Mouse (Mus musculus) cerebellum, postnatal 36 days (tissue): Measurements from ENCODE around the gene Mettl24.

Experiments
- DNase-seq, 2 experiments: peaks; one replicate each; pipeline ENCODE4 v3.0.0; 2021 to 2022; ENCODE audit warnings: mixed read lengths in 2 of 2

Mettl24 gene

DNA sequence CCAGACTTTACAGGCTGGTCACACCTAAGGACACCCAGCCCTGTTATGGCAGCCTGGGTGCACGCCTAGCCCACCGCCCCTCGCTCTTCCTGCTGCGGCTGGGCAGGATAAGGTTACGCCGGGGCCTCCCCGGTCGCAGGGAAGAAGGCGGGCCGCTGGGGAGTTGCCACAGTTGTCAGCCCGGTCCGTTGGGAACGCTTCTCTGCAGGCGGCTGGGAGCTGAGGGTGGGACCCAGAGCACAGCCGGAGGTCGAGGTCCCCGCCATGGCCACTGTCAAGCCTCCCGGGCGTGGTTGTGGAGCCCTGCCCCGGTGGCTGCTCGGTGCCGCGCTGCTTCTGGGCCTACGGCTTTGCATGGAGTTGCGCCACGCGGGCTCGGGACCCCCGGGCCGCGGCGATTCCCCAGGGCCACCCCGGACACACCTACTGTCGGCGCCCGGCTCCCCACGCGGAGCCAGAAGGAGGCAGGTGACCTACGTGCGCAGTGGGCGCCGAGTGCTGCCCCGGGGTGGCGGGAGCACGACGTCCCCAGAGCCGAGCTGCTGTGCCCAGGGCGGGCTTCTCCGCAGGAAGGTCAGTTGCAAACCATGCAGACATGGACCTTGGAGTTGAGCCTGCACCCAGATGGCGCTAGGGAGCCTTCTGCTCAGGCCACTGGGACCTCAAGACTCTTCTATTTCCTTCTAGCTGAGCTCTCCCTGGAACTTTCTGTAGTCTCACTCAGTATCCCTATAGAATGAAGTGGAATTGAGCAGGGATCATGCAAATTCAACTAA lies at the start of gene Mettl24:
Gene Mettl24 (plus strand): TSS at position 191 of the 776 bp plus-strand sequence.
- DNase-seq, result peak; percentile 80 to 81

DNA sequence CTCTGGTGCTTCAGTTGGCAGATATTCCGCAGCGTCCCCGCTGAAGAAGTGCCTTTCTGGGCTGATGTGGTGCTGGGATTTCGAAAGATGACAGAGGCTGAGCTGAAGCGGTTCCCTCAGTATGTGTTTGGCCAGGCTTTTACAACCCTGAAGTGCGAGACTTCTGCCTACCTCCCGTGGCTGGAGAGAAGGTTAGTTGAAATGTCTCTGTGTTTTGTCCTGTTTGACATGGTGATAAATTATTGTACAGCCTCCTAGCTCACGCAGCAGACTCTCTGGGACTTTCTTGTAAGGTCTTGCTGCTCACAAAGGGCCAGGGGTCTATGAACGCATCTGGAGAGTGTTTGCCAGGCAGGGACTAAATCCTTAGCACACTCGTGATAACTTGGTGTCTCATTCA lies 45.8 kb upstream of the Mettl24 start:
- DNase-seq, result no peak

DNA sequence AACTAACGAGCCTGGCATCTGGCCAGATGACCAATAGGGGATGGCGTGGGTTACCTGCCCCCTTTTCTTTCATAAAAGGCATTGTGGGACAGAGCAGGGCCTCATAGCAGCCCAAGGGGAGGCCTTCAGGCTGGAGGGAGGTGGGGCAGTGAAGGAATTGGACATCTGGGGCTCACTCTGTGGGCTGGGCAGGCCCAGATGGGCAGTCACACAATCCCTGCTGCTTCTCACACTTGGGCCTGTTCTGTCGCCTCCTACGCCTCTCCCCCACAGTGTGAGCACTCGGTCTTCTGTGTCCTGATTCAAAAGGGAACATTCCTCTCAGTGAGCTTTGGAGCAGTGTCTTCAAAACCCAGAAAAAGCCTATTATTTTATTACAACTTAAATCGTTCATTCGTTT lies 44.8 kb upstream of the Mettl24 start:
- DNase-seq, result peak; percentile 64 to 70

- peak; percentile 26 to 49 for DNase-seq
Measured at GRCm38 (mm10) chr10:40638823-40639819, 44.0 kb upstream of the Mettl24 start.

DNA sequence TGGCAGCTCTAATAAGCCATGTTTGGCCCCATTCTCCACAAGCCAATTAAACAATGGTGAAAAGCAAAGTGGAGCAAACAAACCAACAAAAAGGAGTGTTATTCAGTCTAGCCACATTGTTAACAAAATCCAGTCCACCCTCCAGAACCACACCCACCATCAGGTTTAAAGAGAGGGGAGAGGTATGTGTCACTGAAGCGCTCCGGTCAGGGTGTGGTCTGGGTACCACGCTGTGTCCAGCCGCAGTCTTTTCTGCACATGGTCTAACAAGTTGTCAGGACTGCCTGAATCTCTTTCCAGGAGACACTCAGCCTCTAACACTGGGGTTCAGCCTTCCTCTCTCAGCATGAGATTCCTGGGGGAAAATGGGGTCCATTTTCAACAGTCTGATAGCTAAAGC lies 42.7 kb upstream of the Mettl24 start:
- no peak for DNase-seq

DNA sequence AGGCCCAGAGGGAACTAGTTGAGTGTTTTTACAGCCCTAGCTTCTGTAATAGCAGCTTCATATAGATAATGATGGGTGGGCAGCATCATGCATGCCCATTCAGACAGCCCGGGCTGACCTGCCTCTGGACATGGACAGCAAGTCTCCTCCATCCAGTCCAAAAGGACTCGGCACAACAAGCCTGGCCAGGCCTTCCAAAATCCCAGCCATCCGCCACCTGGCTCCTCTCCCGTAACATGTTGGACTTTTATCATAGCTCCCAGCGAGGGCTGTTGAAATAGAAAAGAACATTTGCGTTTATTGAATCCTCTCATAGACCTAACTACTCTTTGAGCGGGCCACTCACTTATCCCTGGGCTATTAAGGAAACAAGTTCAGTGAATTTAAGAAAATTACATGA lies 41.2 kb upstream of the Mettl24 start:
- peak; percentile 64 to 65 for DNase-seq

GRCm38 (mm10) chr10:40643126-40643525 lies 40.0 kb upstream of the Mettl24 start:
- no peak for DNase-seq

DNA sequence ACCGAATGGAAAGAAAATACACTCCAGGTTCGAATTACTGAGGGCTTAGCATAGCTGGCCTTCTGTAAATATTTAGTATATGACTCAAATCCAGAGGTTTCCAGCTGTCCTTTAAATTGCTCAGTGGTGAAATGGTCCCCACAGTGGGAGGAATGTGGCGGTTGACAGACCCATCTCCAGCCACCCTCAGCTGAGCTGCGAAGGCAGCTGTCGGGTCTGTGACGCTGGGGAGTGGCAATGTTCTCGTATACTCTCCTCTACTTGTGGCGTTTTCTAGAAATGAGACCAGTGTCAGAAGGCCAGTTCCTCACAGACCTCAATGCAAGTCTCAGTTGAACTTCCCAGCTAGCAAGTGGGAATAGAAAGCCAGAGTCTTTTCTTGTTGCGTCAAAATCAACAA lies 38.6 kb upstream of the Mettl24 start:
- DNase-seq, result no peak

DNA sequence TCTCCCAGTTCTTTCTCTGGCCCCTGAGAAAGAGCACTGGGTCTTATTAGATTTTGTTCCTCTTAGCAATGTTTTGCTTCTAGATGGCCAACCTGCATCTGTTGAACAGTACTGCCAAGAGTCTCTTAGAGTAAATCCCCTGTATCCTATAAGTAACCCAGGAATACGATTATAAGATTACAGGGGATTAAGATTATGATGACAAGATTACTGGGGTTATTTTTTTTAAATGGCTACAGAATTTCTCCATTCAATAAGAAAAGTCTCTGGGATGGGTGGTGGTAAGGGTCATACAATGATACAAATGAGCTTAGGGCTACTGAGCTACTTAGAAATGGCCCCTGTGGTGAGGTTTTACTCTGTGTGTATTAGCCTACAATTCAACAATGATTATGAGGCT lies 37.7 kb upstream of the Mettl24 start:
- DNase-seq, result no peak

- no peak for DNase-seq
Measured at GRCm38 (mm10) chr10:40648776-40649175, 34.3 kb upstream of the Mettl24 start.

GRCm38 (mm10) chr10:40649634-40650033 lies 33.4 kb upstream of the Mettl24 start:
- DNase-seq, result no peak

- DNase-seq, result no peak
Measured at GRCm38 (mm10) chr10:40651676-40652075, 31.4 kb upstream of the Mettl24 start.

- DNase-seq, result no peak
Measured at GRCm38 (mm10) chr10:40665270-40665669, 17.8 kb upstream of the Mettl24 start.

GRCm38 (mm10) chr10:40666943-40667342 lies 16.1 kb upstream of the Mettl24 start:
- DNase-seq, result no peak

- no peak for DNase-seq
Measured at GRCm38 (mm10) chr10:40668640-40669039, 14.4 kb upstream of the Mettl24 start.

GRCm38 (mm10) chr10:40672587-40673296 lies 10.3 kb upstream of the Mettl24 start:
- no peak for DNase-seq

- DNase-seq, result no peak
Measured at GRCm38 (mm10) chr10:40673297-40673665, 9.8 kb upstream of the Mettl24 start.

DNA sequence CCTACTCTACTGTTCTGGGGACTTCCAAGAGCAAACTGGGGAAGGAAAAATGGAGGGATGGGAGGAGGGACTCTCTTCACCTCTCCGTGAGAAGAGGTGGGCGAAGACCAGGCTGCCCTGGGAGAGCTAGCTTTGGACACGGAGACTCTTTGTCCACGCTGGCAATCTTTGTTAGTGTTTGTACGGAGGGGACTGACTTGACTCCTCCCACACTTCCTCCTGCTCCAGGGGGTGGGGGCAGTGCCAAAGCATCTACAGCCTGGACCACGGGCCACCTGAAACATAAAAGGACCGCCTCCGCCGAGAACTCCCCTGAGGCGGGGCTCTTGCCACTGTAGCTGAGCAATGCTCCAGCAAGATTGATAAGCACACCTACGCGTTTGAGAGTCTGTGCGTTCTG lies 8.9 kb upstream of the Mettl24 start:
- no peak for DNase-seq

GRCm38 (mm10) chr10:40675921-40676320 lies 7.2 kb upstream of the Mettl24 start:
- no peak for DNase-seq

DNA sequence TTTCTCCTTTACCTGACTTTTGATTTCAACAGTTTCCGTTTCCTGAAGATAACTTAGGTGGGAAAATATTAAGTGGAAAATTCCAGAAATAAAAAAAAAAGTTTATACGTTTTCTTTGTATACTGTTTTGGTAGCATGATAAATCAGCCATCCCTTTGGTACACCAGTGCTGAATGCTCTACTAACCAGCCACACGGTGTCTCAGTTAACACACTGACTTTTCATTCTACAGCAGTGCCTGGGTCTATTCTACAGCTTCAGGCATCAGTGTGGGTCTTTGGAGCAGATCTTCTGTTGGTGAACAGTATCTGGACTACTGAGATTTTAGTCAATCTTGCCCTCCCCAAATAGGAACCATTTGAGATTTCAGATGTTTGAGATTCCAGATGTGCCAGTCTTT lies 4.6 kb upstream of the Mettl24 start:
- no peak for DNase-seq

GRCm38 (mm10) chr10:40682470-40682869 lies 612 bp upstream of the Mettl24 start:
- peak; percentile 3 to 19 for DNase-seq

GRCm38 (mm10) chr10:40683868-40684253 lies 779 bp downstream of the Mettl24 start:
- DNase-seq, result no peak

GRCm38 (mm10) chr10:40684326-40684725 lies 1.2 kb downstream of the Mettl24 start:
- no peak for DNase-seq
